Mouse (Mus musculus): ENCODE results near the gene Hoxa9. TPM values are rescaled to one million over a fixed set of nuclear protein-coding genes. Genes with fewer than 3 reads are reported as not detected.

The Hoxa9 gene
- polyA plus RNA-seq, 1 experiment, result not detected

GRCm38 (mm10) chr6:52268756-52269155 is 37.9 kb upstream of the Hoxa9 start:
- no peak overlapping the region for H3K27ac ChIP-seq (ENCODE audit: insufficient read depth, low read depth, low read length)
- no peak for TF ChIP-seq POLR2A (IDR thresholded peaks at IDR 0.05; ENCODE audit: borderline replicate concordance, low read depth, low read length)
- no peak for TF ChIP-seq CTCF (IDR thresholded peaks at IDR 0.05; ENCODE audit: low read depth, low read length)
- no peaks in the 10 kb centered on the region for H3K4me1 ChIP-seq (ENCODE audit: control insufficient read depth, insufficient read depth, low read length)
- H3K4me3 ChIP-seq (ENCODE audit: insufficient read depth, low read length), result no peak overlapping the region

- TF ChIP-seq CTCF (IDR thresholded peaks at IDR 0.05; ENCODE audit: low read depth, low read length), result no peak
- no peak overlapping the region for H3K4me3 ChIP-seq (ENCODE audit: insufficient read depth, low read length)
- H3K4me1 ChIP-seq (ENCODE audit: control insufficient read depth, insufficient read depth, low read length), result no peaks in the 10 kb centered on the region
- H3K27ac ChIP-seq (ENCODE audit: insufficient read depth, low read depth, low read length), result no peak overlapping the region
Measured at GRCm38 (mm10) chr6:52268341-52268740, 37.5 kb upstream of the Hoxa9 start.

- Histone ChIP-seq H3K4me1 (ENCODE audit: control insufficient read depth, insufficient read depth, low read length) (no peaks in the 10 kb centered on the region), H3K4me3 (ENCODE audit: insufficient read depth, low read length) (no peak overlapping the region), H3K27ac (ENCODE audit: insufficient read depth, low read depth, low read length) (no peak overlapping the region)
- no peak for TF ChIP-seq CTCF (IDR thresholded peaks at IDR 0.05; ENCODE audit: low read depth, low read length)
- TF ChIP-seq POLR2A (IDR thresholded peaks at IDR 0.05; ENCODE audit: borderline replicate concordance, low read depth, low read length), result no peak
Measured at GRCm38 (mm10) chr6:52267691-52268090, 36.8 kb upstream of the Hoxa9 start.

GRCm38 (mm10) chr6:52267221-52267620 is 36.3 kb upstream of the Hoxa9 start:
- Histone ChIP-seq H3K4me3 (ENCODE audit: insufficient read depth, low read length) (no peak overlapping the region), H3K4me1 (ENCODE audit: control insufficient read depth, insufficient read depth, low read length) (no peaks in the 10 kb centered on the region), H3K27ac (ENCODE audit: insufficient read depth, low read depth, low read length) (no peak overlapping the region)
- TF ChIP-seq CTCF (IDR thresholded peaks at IDR 0.05; ENCODE audit: low read depth, low read length), result no peak

- Histone ChIP-seq H3K4me1 (ENCODE audit: control insufficient read depth, insufficient read depth, low read length) (no peaks in the 10 kb centered on the region), H3K4me3 (ENCODE audit: insufficient read depth, low read length) (no peak overlapping the region), H3K27ac (ENCODE audit: insufficient read depth, low read depth, low read length) (no peak overlapping the region)
- no peak for TF ChIP-seq POLR2A (IDR thresholded peaks at IDR 0.05; ENCODE audit: borderline replicate concordance, low read depth, low read length)
- TF ChIP-seq CTCF (IDR thresholded peaks at IDR 0.05; ENCODE audit: low read depth, low read length), result no peak
Measured at GRCm38 (mm10) chr6:52266666-52266985, 35.7 kb upstream of the Hoxa9 start.

GRCm38 (mm10) chr6:52265913-52266665 is 35.2 kb upstream of the Hoxa9 start:
- Histone ChIP-seq H3K4me1 (ENCODE audit: control insufficient read depth, insufficient read depth, low read length) (no peaks in the 10 kb centered on the region), H3K4me3 (ENCODE audit: insufficient read depth, low read length) (no peak overlapping the region), H3K27ac (ENCODE audit: insufficient read depth, low read depth, low read length) (no peak overlapping the region)
- TF ChIP-seq POLR2A (IDR thresholded peaks at IDR 0.05; ENCODE audit: borderline replicate concordance, low read depth, low read length) (no peak), CTCF (IDR thresholded peaks at IDR 0.05; ENCODE audit: low read depth, low read length) (no peak)

GRCm38 (mm10) chr6:52265306-52265912 is 34.5 kb upstream of the Hoxa9 start:
- no peaks in the 10 kb centered on the region for H3K4me1 ChIP-seq (ENCODE audit: control insufficient read depth, insufficient read depth, low read length)
- H3K27ac ChIP-seq (ENCODE audit: insufficient read depth, low read depth, low read length), result no peak overlapping the region
- TF ChIP-seq POLR2A (IDR thresholded peaks at IDR 0.05; ENCODE audit: borderline replicate concordance, low read depth, low read length) (no peak), CTCF (IDR thresholded peaks at IDR 0.05; ENCODE audit: low read depth, low read length) (no peak)
- no peak overlapping the region for H3K4me3 ChIP-seq (ENCODE audit: insufficient read depth, low read length)

- no peak for TF ChIP-seq CTCF (IDR thresholded peaks at IDR 0.05; ENCODE audit: low read depth, low read length)
- no peak for TF ChIP-seq POLR2A (IDR thresholded peaks at IDR 0.05; ENCODE audit: borderline replicate concordance, low read depth, low read length)
- no peaks in the 10 kb centered on the region for H3K4me1 ChIP-seq (ENCODE audit: control insufficient read depth, insufficient read depth, low read length)
Measured at GRCm38 (mm10) chr6:52264106-52264790, 33.4 kb upstream of the Hoxa9 start.

GRCm38 (mm10) chr6:52263321-52263585 is 32.4 kb upstream of the Hoxa9 start:
- TF ChIP-seq POLR2A (IDR thresholded peaks at IDR 0.05; ENCODE audit: borderline replicate concordance, low read depth, low read length) (no peak), CTCF (IDR thresholded peaks at IDR 0.05; ENCODE audit: low read depth, low read length) (no peak)
- H3K4me3 ChIP-seq (ENCODE audit: insufficient read depth, low read length), result no peak overlapping the region
- H3K4me1 ChIP-seq (ENCODE audit: control insufficient read depth, insufficient read depth, low read length), result no peaks in the 10 kb centered on the region
- H3K27ac ChIP-seq (ENCODE audit: insufficient read depth, low read depth, low read length), result no peak overlapping the region

More at GRCm38 (mm10) chr6:52264106-52264790, 33.4 kb upstream of the Hoxa9 start:
- H3K4me3 ChIP-seq (ENCODE audit: insufficient read depth, low read length), result no peak overlapping the region
- H3K27ac ChIP-seq (ENCODE audit: insufficient read depth, low read depth, low read length), result no peak overlapping the region

Measured in bone marrow macrophage, adult 2 months (primary cell).